ENCODE assay signal across 10 mouse cellular contexts in the genomic region with DNA sequence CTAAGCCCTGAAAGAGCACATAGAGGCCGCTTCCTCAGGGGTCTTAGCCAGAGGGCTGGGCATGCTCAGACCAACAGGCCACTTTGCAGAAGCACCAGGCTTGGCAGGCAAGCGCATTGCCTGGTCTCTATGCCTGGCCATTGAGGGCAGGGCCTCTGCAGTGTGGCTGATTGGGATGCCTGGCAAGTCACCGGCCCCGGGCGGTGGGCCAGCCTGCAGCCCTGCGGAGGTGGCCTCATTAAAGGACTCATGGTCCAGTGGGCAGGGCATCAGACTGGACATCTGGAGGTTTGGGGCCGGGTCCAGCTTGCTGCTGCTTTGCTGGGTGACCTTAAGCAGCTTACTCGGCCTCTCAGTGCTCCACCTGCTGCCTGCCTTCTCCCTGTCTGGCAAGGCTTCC.
A peak's percentile ranks its signal among the peaks of the same experiment; 100 is the strongest.
DNase-seq lines count a peak whose midpoint lies in the region; ATAC-seq and TF ChIP-seq lines count a peak whose summit lies in the region.
"Had no signal": no experiment of that assay in that cellular context is flagged by ENCODE, and none has a peak within 500 bp of the region (broad histone marks: within the 10 kb centered on the region; RNA-seq: fewer than 3 reads in every experiment).

No protein-coding gene starts in this region.

- H3K36me3 ChIP-seq in hindbrain, embryonic 14.5 days (replicated peaks; ENCODE audit: control insufficient read depth, insufficient read depth), result no peaks in the 10 kb centered on the region
- no peaks in the 10 kb centered on the region for H3K36me3 ChIP-seq in thymus, adult 2 months (ENCODE audit: control insufficient read depth, insufficient read depth, low read length)
- H3K36me3 ChIP-seq: heart, embryonic 15.5 days had no signal

- H3K4me2 ChIP-seq in hindbrain, embryonic 14.5 days (replicated peaks), result no peak overlapping the region
- H3K4me2 ChIP-seq: heart, embryonic 15.5 days had no signal

- ATAC-seq in hindbrain, embryonic 14.5 days (ENCODE audit: low FRiP score), result peak; percentile 78
- no peak for ATAC-seq in erythroblast, adult 5-6 weeks (replicated peaks; ENCODE audit: low FRiP score, poor library complexity, severe bottlenecking)

- H3K27ac ChIP-seq in hindbrain, embryonic 14.5 days, result no peak overlapping the region; the same call in 1 of the 2 replicates
- no peak overlapping the region for H3K27ac ChIP-seq in thymus, adult 2 months (ENCODE audit: control insufficient read depth, insufficient read depth, low read length)
- H3K27ac ChIP-seq: heart, embryonic 15.5 days; macrophage had no signal

- no peaks in the 10 kb centered on the region for H3K27me3 ChIP-seq in hindbrain, embryonic 14.5 days (ENCODE audit: control insufficient read depth, insufficient read depth, low read length)
- no peaks in the 10 kb centered on the region for H3K27me3 ChIP-seq in thymus, adult 2 months (ENCODE audit: control insufficient read depth, insufficient read depth, low read length)
- H3K27me3 ChIP-seq: heart, embryonic 15.5 days had no signal

- TF ChIP-seq CTCF in thymus, adult 2 months (IDR thresholded peaks at IDR 0.05; ENCODE audit: borderline replicate concordance, control insufficient read depth, extremely low read depth, insufficient read depth, low read length, poor library complexity), result no peak

- 0 out of 2 replicates have a peak, but pooled peaks cover 9% of the 10 kb centered on the region for H3K4me1 ChIP-seq in hindbrain, embryonic 14.5 days (replicated peaks; ENCODE audit: control insufficient read depth, insufficient read depth, low read length)
- no peaks in the 10 kb centered on the region for H3K4me1 ChIP-seq in thymus, adult 2 months (replicated peaks; ENCODE audit: control insufficient read depth, insufficient read depth, low read length)

- H3K4me3 ChIP-seq in hindbrain, embryonic 14.5 days (replicated peaks; ENCODE audit: low read length), result no peak overlapping the region
- H3K4me3 ChIP-seq in thymus, adult 2 months (ENCODE audit: control insufficient read depth, insufficient read depth, low read length), result no peak overlapping the region
- H3K4me3 ChIP-seq: heart, embryonic 15.5 days had no signal

- TF ChIP-seq POLR2A in thymus, adult 2 months (IDR thresholded peaks at IDR 0.05; ENCODE audit: control insufficient read depth, extremely low read depth, insufficient read depth, low read length, poor library complexity), result no peak

- WGBS in hindbrain, embryonic 14.5 days, result 58% methylated on average over 8 of the region's 8 CpGs
- WGBS in thymus, adult 2 months, result 89% methylated on average over 8 of the region's 8 CpGs

- intact Hi-C loops in left cerebral cortex, postnatal 25 days (cut with DNase I), result loop anchor here (5.0 kb wide), 1 partner anchor 166 kb away; the partner anchor contains the start of gene Inhbb

- H3K9me3 ChIP-seq in hindbrain, embryonic 14.5 days (ENCODE audit: control insufficient read depth, low read length), result 0 out of 2 replicates have a peak, but pooled peaks cover 6% of the 10 kb centered on the region
- H3K9me3 ChIP-seq: heart, embryonic 15.5 days had no signal

- no peak overlapping the region for H3K9ac ChIP-seq in hindbrain, embryonic 14.5 days
- H3K9ac ChIP-seq: heart, embryonic 15.5 days had no signal

- DNase-seq in 3134 (ENCODE audit: extremely low read depth, insufficient read length, low spot score), result peak; percentile 97
- peak; percentile 99 for DNase-seq in Muller cell, postnatal 12 days (ENCODE audit: inconsistent ontology term)
- peak; percentile 44 for DNase-seq in fibroblast of lung, adult 2 months (ENCODE audit: low read depth)
- DNase-seq in hindbrain, embryonic 14.5 days (ENCODE audit: low spot score), result peak; percentile 44
- peak; percentile 66 to 79 for DNase-seq in left cerebral cortex, postnatal 25 days (ENCODE audit: low spot score in 2 of 2)
- DNase-seq in MN1 (ENCODE audit: low spot score), result no peak
- no peak for DNase-seq in thymus, adult 2 months

Comparison
In these comparisons a context has a peak if more than half of its experiments do, and no peak if none do; other contexts are left out.
1. DNase-seq: peak in 3134 (single experiment), Muller cell, postnatal 12 days (single experiment), fibroblast of lung, adult 2 months (single experiment), hindbrain, embryonic 14.5 days (single experiment) and left cerebral cortex, postnatal 25 days (2 of 2); none in MN1 (single experiment) and thymus, adult 2 months (single experiment).